Mouse (Mus musculus) erythroblast, embryonic 14.5 days (primary cell): Measurements from ENCODE around the gene Il9r. TPM values are rescaled to one million over a fixed set of nuclear protein-coding genes. Genes with fewer than 3 reads are reported as not detected.

ENCODE experiments used
- H3K27me3 ChIP-seq: 2 replicates; pipeline ENCODE4 v1.6.1; 2012; ENCODE audit warnings: inconsistent platforms; ENCODE audit not compliant: control insufficient read depth
- H3K36me3 ChIP-seq: 2 replicates; pipeline ENCODE4 v1.6.1; 2012; ENCODE audit warnings: mild to moderate bottlenecking, inconsistent platforms; ENCODE audit not compliant: control insufficient read depth
- H3K4me1 ChIP-seq: 2 replicates; pipeline ENCODE4 v1.6.1; 2012; ENCODE audit warnings: inconsistent platforms; ENCODE audit not compliant: control insufficient read depth
- H3K4me3 ChIP-seq: replicated peaks from 2 replicates; pipeline ENCODE3; 2012; ENCODE audit warnings: moderate library complexity, mild to moderate bottlenecking, inconsistent platforms
- H3K9me3 ChIP-seq: 2 replicates; pipeline ENCODE4 v1.6.1; 2012; ENCODE audit warnings: low read length, inconsistent platforms, mixed read lengths; ENCODE audit not compliant: control insufficient read depth
- GATA1 ChIP-seq: IDR thresholded peaks from 2 replicates; pipeline ENCODE4 v1.6.1; 2012; ENCODE audit warnings: low read length, inconsistent platforms, mixed read lengths
- TAL1 ChIP-seq: IDR thresholded peaks from 3 replicates; pipeline ENCODE4 v1.6.1; 2012; ENCODE audit warnings: low read length, inconsistent platforms, mixed read lengths
- polyA plus RNA-seq: library from polyadenylated mRNA; stranded (reverse); fragments of >175 nt; gene quantifications from 2 replicates; pipeline ENCODE4 v1.2.3, GENCODE M21; 2012

Gene Il9r
- not detected in 2 replicates for polyA plus RNA-seq

GRCm38 (mm10) chr11:32200075-32200601, at the start of gene Il9r:
Il9r (minus strand) TSS chr11:32200279.
- H3K36me3 ChIP-seq, result no peaks in the 10 kb centered on the region
- TF ChIP-seq TAL1, result no peak
- TF ChIP-seq GATA1, result no peak
- no peak within 1 kb of the TSS for H3K4me3 ChIP-seq
- H3K9me3 ChIP-seq, result no peaks in the 10 kb centered on the region
- H3K4me1 ChIP-seq, result peaks cover 47% of the 10 kb centered on the region
- peaks cover 11% of the 10 kb centered on the region for H3K27me3 ChIP-seq

GRCm38 (mm10) chr11:32248350-32248749, 48.3 kb upstream of the Il9r start:
- TF ChIP-seq TAL1 (no peak), GATA1 (no peak)
- peaks cover 98% of the 10 kb centered on the region for H3K36me3 ChIP-seq
- no peak overlapping the region for H3K4me3 ChIP-seq
- no peaks in the 10 kb centered on the region for H3K27me3 ChIP-seq
- H3K9me3 ChIP-seq, result no peaks in the 10 kb centered on the region
- H3K4me1 ChIP-seq, result peaks cover 99% of the 10 kb centered on the region

- TF ChIP-seq TAL1 (no peak), GATA1 (no peak)
- Histone ChIP-seq H3K4me3 (peak overlapping the region; percentile 36), H3K27me3 (no peaks in the 10 kb centered on the region), H3K36me3 (peaks cover 98% of the 10 kb centered on the region), H3K9me3 (no peaks in the 10 kb centered on the region), H3K4me1 (peaks cover 99% of the 10 kb centered on the region)
These were observed 47.0 kb upstream of the Il9r start for GRCm38 (mm10) chr11:32247068-32247467.

- peak overlapping the region; percentile 44 for H3K4me3 ChIP-seq
- H3K36me3 ChIP-seq, result peaks cover 98% of the 10 kb centered on the region
- H3K27me3 ChIP-seq, result no peaks in the 10 kb centered on the region
- peaks cover 99% of the 10 kb centered on the region for H3K4me1 ChIP-seq
- no peaks in the 10 kb centered on the region for H3K9me3 ChIP-seq
- peak; percentile 100 for TF ChIP-seq GATA1
- peak; percentile 100 for TF ChIP-seq TAL1
These were observed 45.5 kb upstream of the Il9r start for GRCm38 (mm10) chr11:32245614-32246013.

GRCm38 (mm10) chr11:32244617-32245016, 44.5 kb upstream of the Il9r start:
- H3K4me3 ChIP-seq, result peak overlapping the region; percentile 44
- peaks cover 98% of the 10 kb centered on the region for H3K36me3 ChIP-seq
- no peaks in the 10 kb centered on the region for H3K9me3 ChIP-seq
- no peaks in the 10 kb centered on the region for H3K27me3 ChIP-seq
- H3K4me1 ChIP-seq, result peaks cover 99% of the 10 kb centered on the region
- no peak for TF ChIP-seq TAL1
- TF ChIP-seq GATA1, result no peak

- peaks cover 98% of the 10 kb centered on the region for H3K36me3 ChIP-seq
- no peak overlapping the region for H3K4me3 ChIP-seq
- TF ChIP-seq GATA1 (no peak), TAL1 (no peak)
- peaks cover 99% of the 10 kb centered on the region for H3K4me1 ChIP-seq
- H3K27me3 ChIP-seq, result no peaks in the 10 kb centered on the region
- no peaks in the 10 kb centered on the region for H3K9me3 ChIP-seq
These were observed 44.0 kb upstream of the Il9r start for GRCm38 (mm10) chr11:32244064-32244463.

GRCm38 (mm10) chr11:32243205-32243955, 43.3 kb upstream of the Il9r start:
- Histone ChIP-seq H3K4me1 (peaks cover 99% of the 10 kb centered on the region), H3K4me3 (peak overlapping the region; percentile 31), H3K9me3 (no peaks in the 10 kb centered on the region), H3K36me3 (peaks cover 98% of the 10 kb centered on the region), H3K27me3 (no peaks in the 10 kb centered on the region)
- TF ChIP-seq GATA1 (no peak), TAL1 (no peak)

- Histone ChIP-seq H3K27me3 (no peaks in the 10 kb centered on the region), H3K4me1 (peaks cover 99% of the 10 kb centered on the region), H3K4me3 (peak overlapping the region; percentile 31), H3K9me3 (no peaks in the 10 kb centered on the region), H3K36me3 (peaks cover 98% of the 10 kb centered on the region)
- TF ChIP-seq TAL1 (peak; percentile 51; the same call in 2 of the 3 replicates), GATA1 (peak; percentile 51)
These were observed 42.1 kb upstream of the Il9r start for GRCm38 (mm10) chr11:32242209-32242608.

- H3K27me3 ChIP-seq, result no peaks in the 10 kb centered on the region
- H3K4me3 ChIP-seq, result no peak overlapping the region
- H3K9me3 ChIP-seq, result no peaks in the 10 kb centered on the region
- TF ChIP-seq GATA1, result no peak
- TF ChIP-seq TAL1, result no peak
- H3K36me3 ChIP-seq, result peaks cover 98% of the 10 kb centered on the region
- peaks cover 99% of the 10 kb centered on the region for H3K4me1 ChIP-seq
These were observed 41.3 kb upstream of the Il9r start for GRCm38 (mm10) chr11:32241391-32241790.
